Mouse (Mus musculus): ENCODE measurements around the gene Olfr521.

DNA sequence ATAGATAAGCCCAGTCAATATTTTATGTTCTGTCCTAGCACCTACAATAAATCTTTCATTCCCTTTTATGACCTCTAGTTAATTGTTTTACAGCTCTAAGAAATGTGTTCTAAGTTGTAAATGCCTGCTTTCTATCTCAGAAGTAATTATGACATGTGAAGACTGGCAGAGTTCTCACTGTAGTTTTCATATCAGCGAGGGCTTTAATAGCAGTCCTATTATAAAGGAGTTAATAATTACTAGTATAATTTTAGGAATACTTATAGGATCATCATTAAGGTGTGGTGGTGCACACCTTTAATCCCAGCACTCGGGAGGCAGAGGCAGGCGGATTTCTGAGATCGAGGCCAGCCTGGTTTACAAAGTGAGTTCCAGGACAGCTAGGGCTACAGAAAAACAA is 48.4 kb downstream of the Olfr521 start:
- no peak for TF ChIP-seq CTCF (IDR thresholded peaks at IDR 0.05; ENCODE audit: control insufficient read depth, insufficient read depth, low read length)
- TF ChIP-seq POLR2A (IDR thresholded peaks at IDR 0.05; ENCODE audit: borderline replicate concordance, control insufficient read depth, low read depth, low read length) = no peak
